Mouse (Mus musculus): ENCODE measurements at regions not wholly inside any gene's neighbourhood (a gene's known extent, or its start where the extent isn't known, plus 50 kb on each side); places are given as distances from the start of the nearest gene placed in this dataset.
A peak's percentile ranks its signal among the peaks of the same experiment; 100 is the strongest.

DNA sequence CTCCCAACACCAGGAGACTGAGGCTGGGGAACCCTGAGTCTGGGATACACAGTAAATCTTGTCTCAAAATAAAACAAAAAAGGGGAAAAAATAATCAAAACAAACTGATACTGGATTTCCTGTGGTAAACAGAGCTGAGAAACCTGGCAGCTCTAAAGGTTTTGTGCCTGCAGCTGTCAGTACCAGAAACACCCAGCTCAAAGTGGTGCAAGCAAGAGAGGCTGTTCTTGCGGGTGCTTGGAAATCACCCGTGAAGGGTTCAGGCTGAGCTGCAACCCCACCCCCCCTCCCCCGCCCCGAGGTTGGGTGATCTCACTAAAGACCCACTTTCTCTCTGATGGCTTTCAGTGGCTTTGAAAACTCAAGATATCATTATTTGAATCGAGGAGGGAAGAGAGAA lies 90.1 kb upstream of the Sall1 start:
- TF ChIP-seq MXI1 (IDR thresholded peaks at IDR 0.05; ENCODE audit: low read depth, low read length) = no peak
- no peaks in the 10 kb centered on the region for H3K36me3 ChIP-seq (replicated peaks in 1 of 2; ENCODE audit: control insufficient read depth in 1 of 2, insufficient read depth in 1 of 2, low read length in 1 of 2)
- H3K4me3 ChIP-seq (replicated peaks in 1 of 3; ENCODE audit: low read depth in 2 of 3, low read length in 2 of 3, poor library complexity in 1 of 3) = no peak overlapping the region
- no peak overlapping the region for H3K9ac ChIP-seq (ENCODE audit: insufficient read depth, low read depth)
- no peaks in the 10 kb centered on the region for H3K4me1 ChIP-seq (ENCODE audit: control insufficient read depth in 1 of 2, insufficient read depth in 2 of 2)
- no peaks in the 10 kb centered on the region for H3K27me3 ChIP-seq (replicated peaks)
- H3K4me2 ChIP-seq (ENCODE audit: insufficient read depth, low read depth, poor library complexity, severe bottlenecking) = peak overlapping the region; percentile 50; the same call in 1 of the 2 replicates
- H3K27ac ChIP-seq (ENCODE audit: insufficient read depth, low read depth) = no peak overlapping the region
- in situ Hi-C loops (cut with MboI; ENCODE audit: low pct_ligation_motif_present, low pct_unique_long_range_greater_than_20kb, low sequenced_read_pairs) (no loop called here), dilution Hi-C loops (cut with MboI; ENCODE audit: extremely low pct_ligation_motif_present, extremely low pct_unique_long_range_greater_than_20kb, low sequenced_read_pairs) (no loop called here)
- H3K9me3 ChIP-seq (replicated peaks; ENCODE audit: low read length) = peaks cover 42% of the 10 kb centered on the region
- no peak for DNase-seq (ENCODE audit: extremely low read depth)
- H3K79me2 ChIP-seq (replicated peaks; ENCODE audit: control insufficient read depth, extremely low read depth, insufficient read depth, poor library complexity, severe bottlenecking) = no peaks in the 10 kb centered on the region

DNA sequence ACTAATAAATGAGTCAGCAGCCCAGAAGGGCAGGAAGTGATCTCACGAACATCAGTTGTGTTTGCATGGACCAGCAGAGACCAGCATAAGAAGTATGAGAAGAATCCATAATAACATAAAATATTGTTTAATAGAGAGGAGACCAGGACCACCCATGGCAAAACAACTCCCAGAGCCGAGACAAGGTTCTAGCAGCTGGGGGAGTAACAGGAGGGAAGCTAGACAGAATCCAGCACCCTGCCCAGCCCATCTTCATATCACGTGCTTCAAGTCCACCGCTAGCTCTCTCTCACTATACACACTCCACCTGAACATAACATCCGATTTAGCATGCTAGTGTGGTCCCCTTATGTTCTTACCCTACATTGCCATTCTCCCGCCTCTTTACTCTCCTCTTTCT lies 77.1 kb upstream of the Sall1 start:
- no peak for TF ChIP-seq CHD2 (IDR thresholded peaks at IDR 0.05; ENCODE audit: low read length)
- no peak for TF ChIP-seq ELF1 (IDR thresholded peaks at IDR 0.05; ENCODE audit: low read depth, low read length)
- no peak for TF ChIP-seq POLR2A (IDR thresholded peaks at IDR 0.05; ENCODE audit: low read depth, low read length)
- no peak for TF ChIP-seq MAZ (IDR thresholded peaks at IDR 0.05; ENCODE audit: low read depth, low read length)
- no peak for TF ChIP-seq CTCF (conservative IDR thresholded peaks at IDR 0.05 in 1 of 2, IDR thresholded peaks at IDR 0.05 in 1 of 2; ENCODE audit: low read depth in 2 of 2, low read length in 2 of 2)
- dilution Hi-C loops (cut with MboI; ENCODE audit: extremely low pct_ligation_motif_present, extremely low pct_unique_long_range_greater_than_20kb, low sequenced_read_pairs) (no loop called here), in situ Hi-C loops (cut with MboI; ENCODE audit: low pct_ligation_motif_present, low pct_unique_long_range_greater_than_20kb, low sequenced_read_pairs) (no loop called here)
- Histone ChIP-seq H3K9ac (ENCODE audit: insufficient read depth, low read depth) (no peak overlapping the region), H3K4me1 (ENCODE audit: control insufficient read depth in 1 of 2, insufficient read depth in 2 of 2) (no peaks in the 10 kb centered on the region), H3K27ac (ENCODE audit: insufficient read depth, low read depth) (no peak overlapping the region), H3K4me2 (ENCODE audit: insufficient read depth, low read depth, poor library complexity, severe bottlenecking) (no peak overlapping the region), H3K79me2 (replicated peaks; ENCODE audit: control insufficient read depth, extremely low read depth, insufficient read depth, poor library complexity, severe bottlenecking) (no peaks in the 10 kb centered on the region), H3K36me3 (replicated peaks in 1 of 2; ENCODE audit: control insufficient read depth in 1 of 2, insufficient read depth in 1 of 2, low read length in 1 of 2) (no peaks in the 10 kb centered on the region), H3K4me3 (replicated peaks in 1 of 3; ENCODE audit: low read depth in 2 of 3, low read length in 2 of 3, poor library complexity in 1 of 3) (no peak overlapping the region), H3K27me3 (replicated peaks) (no peaks in the 10 kb centered on the region), H3K9me3 (replicated peaks; ENCODE audit: low read length) (peaks cover 10% of the 10 kb centered on the region)
- DNase-seq (ENCODE audit: extremely low read depth) = no peak

DNA sequence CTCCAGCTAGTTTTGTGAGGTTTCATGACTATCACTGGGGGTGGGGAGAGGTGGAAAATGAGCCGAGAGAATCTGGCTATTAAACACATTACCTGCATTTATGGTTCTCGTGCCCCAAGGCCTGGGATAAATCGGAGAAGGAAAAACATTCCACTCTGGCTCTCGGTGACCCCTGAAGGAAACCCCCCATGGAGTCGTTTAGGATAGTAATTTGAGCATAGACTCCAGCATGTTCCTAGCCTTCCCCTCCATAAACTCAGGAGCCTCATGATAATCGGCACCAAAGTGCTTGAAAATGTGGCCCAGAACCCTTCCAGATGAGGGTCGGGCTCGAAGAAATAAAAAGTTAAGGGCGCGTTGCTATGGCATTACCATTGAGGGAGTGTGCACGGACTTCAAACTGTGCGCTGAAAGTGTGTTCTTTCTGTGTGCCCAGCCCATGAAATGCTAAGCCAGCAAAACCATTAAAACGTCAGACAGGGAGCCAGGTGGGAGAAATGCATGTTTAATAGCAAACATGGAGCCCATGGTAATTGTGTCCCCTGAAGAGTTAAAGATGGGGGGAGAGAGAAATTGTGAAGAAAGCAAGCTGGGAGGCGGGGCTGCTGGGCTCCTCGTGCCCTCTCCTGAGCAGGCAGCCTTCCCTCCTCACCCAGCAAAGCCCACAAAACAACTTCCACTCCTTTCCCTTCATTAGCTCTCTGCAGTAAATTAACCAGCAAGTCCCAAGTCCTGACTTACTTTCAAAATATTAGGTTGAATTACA lies 64.1 kb upstream of the Sall1 start:
- H3K4me2 ChIP-seq (ENCODE audit: insufficient read depth, low read depth, poor library complexity, severe bottlenecking) = no peak overlapping the region
- dilution Hi-C loops (cut with MboI; ENCODE audit: extremely low pct_ligation_motif_present, extremely low pct_unique_long_range_greater_than_20kb, low sequenced_read_pairs) = no loop called here
- H3K4me3 ChIP-seq (replicated peaks in 1 of 3; ENCODE audit: low read depth in 2 of 3, low read length in 2 of 3, poor library complexity in 1 of 3) = no peak overlapping the region
- H3K79me2 ChIP-seq (replicated peaks; ENCODE audit: control insufficient read depth, extremely low read depth, insufficient read depth, poor library complexity, severe bottlenecking) = no peaks in the 10 kb centered on the region
- peaks cover 24% of the 10 kb centered on the region for H3K9me3 ChIP-seq (replicated peaks; ENCODE audit: low read length)
- H3K27me3 ChIP-seq (replicated peaks) = no peaks in the 10 kb centered on the region
- no peaks in the 10 kb centered on the region for H3K36me3 ChIP-seq (replicated peaks in 1 of 2; ENCODE audit: control insufficient read depth in 1 of 2, insufficient read depth in 1 of 2, low read length in 1 of 2)
- no peak overlapping the region for H3K27ac ChIP-seq (ENCODE audit: insufficient read depth, low read depth)
- H3K9ac ChIP-seq (ENCODE audit: insufficient read depth, low read depth) = no peak overlapping the region
- no peaks in the 10 kb centered on the region for H3K4me1 ChIP-seq (ENCODE audit: control insufficient read depth in 1 of 2, insufficient read depth in 2 of 2)
- in situ Hi-C loops (cut with MboI; ENCODE audit: low pct_ligation_motif_present, low pct_unique_long_range_greater_than_20kb, low sequenced_read_pairs) = no loop called here
- no peak for DNase-seq (ENCODE audit: extremely low read depth)
- TF ChIP-seq HCFC1 (IDR thresholded peaks at IDR 0.05; ENCODE audit: low read depth, low read length) = no peak
- TF ChIP-seq POLR2A (IDR thresholded peaks at IDR 0.05; ENCODE audit: low read depth, low read length) = no peak
- TF ChIP-seq ETS1 (conservative IDR thresholded peaks at IDR 0.05; ENCODE audit: low read depth, low read length) = no peak
